Mouse (Mus musculus) ES-E14 (cell line): ENCODE data around the gene Ppp1r14b. TPM values are rescaled to one million over a fixed set of nuclear protein-coding genes. Genes with fewer than 3 reads are reported as not detected.

ENCODE experiments used
- DNase-seq: peaks from one replicate; pipeline ENCODE4 v3.0.0-alpha.2; 2013; ENCODE audit warnings: low read depth, low spot score
- H3K27ac ChIP-seq: 2 replicates; pipeline ENCODE4 v1.5.1; 2012; ENCODE audit warnings: low read depth, mild to moderate bottlenecking, low read length, moderate library complexity, mixed read lengths; ENCODE audit not compliant: poor library complexity, insufficient read depth, severe bottlenecking
- H3K36me3 ChIP-seq: 2 replicates; pipeline ENCODE4 v1.6.1; 2012; ENCODE audit warnings: mild to moderate bottlenecking, low read length, moderate library complexity, mixed read lengths; ENCODE audit not compliant: control insufficient read depth, poor library complexity, insufficient read depth, severe bottlenecking
- H3K4me1 ChIP-seq, 2 experiments: fragments of 150-350 bp in 1 of 2; sonication (generic) in 1 of 2; 2 replicates each; pipeline ENCODE4 v1.6.1; 2012; ENCODE audit warnings: low read length in 2 of 2, mild to moderate bottlenecking in 1 of 2, mixed read lengths in 1 of 2; ENCODE audit not compliant: control insufficient read depth in 2 of 2, insufficient read depth in 2 of 2, poor library complexity in 1 of 2
- H3K4me3 ChIP-seq, 2 experiments: fragments of 150-350 bp in 1 of 2; sonication (generic) in 1 of 2; 2 replicates each; pipeline ENCODE4 v1.5.1; 2012; ENCODE audit warnings: low read length in 2 of 2, low read depth in 1 of 2, mild to moderate bottlenecking in 1 of 2, mixed read lengths in 1 of 2; ENCODE audit not compliant: insufficient read depth in 1 of 2, poor library complexity in 1 of 2, severe bottlenecking in 1 of 2
- H3K9ac ChIP-seq: 2 replicates; pipeline ENCODE4 v1.6.1; 2012; ENCODE audit warnings: low read depth, mild to moderate bottlenecking, low read length, mixed read lengths; ENCODE audit not compliant: poor library complexity, insufficient read depth, severe bottlenecking
- H3K9me3 ChIP-seq: fragments of 150-350 bp; sonication (generic); 2 replicates; pipeline ENCODE4 v1.6.1; 2012; ENCODE audit warnings: low read depth, mild to moderate bottlenecking, low read length; ENCODE audit not compliant: control insufficient read depth, insufficient read depth
- CHD2 ChIP-seq: IDR thresholded peaks from 2 replicates; pipeline ENCODE4 v1.6.1; 2014; ENCODE audit warnings: mild to moderate bottlenecking, low read depth, low read length, inconsistent platforms
- HCFC1 ChIP-seq: IDR thresholded peaks from 2 replicates; pipeline ENCODE4 v1.6.1; 2012; ENCODE audit warnings: low read length, inconsistent platforms, borderline replicate concordance; ENCODE audit not compliant: insufficient read depth
- MAFK ChIP-seq: IDR thresholded peaks from 2 replicates; pipeline ENCODE4 v1.6.1; 2014; ENCODE audit warnings: mild to moderate bottlenecking, low read depth, low read length, inconsistent platforms; ENCODE audit not compliant: insufficient read depth
- ZC3H11A ChIP-seq: IDR thresholded peaks from 2 replicates; pipeline ENCODE4 v1.6.1; 2012; ENCODE audit warnings: low read depth, mild to moderate bottlenecking, inconsistent platforms, low read length, borderline replicate concordance
- ZNF384 ChIP-seq: IDR thresholded peaks from 2 replicates; pipeline ENCODE4 v1.6.1; 2012; ENCODE audit warnings: low read depth, low read length, inconsistent platforms
- in situ Hi-C, 2 experiments: fragments of 600-800 bp; cut with MboI; formaldehyde crosslinking; loops; one replicate each; pipeline ENCODE4 v1.15.1; 2025; ENCODE audit warnings: low sequenced_read_pairs in 2 of 2, inconsistent platforms in 1 of 2; ENCODE audit not compliant: unreplicated experiment in 2 of 2
- total RNA-seq: library from RNA; depleted of rRNA; stranded (reverse); fragments of 300-350 nt; gene quantifications from 2 replicates; pipeline ENCODE4 v1.2.3, GENCODE M21; 2012

Ppp1r14b gene
- total RNA-seq, 1 experiment, result 385 TPM

GRCm38 (mm10) chr19:6992011-6992858 lies 17.5 kb downstream of the Ppp1r14b start, which contains the start of gene Dnajc4:
Gene Dnajc4, minus strand, starts transcription at chr19:6992572.
- Histone ChIP-seq H3K4me1 (peaks cover 4 to 25% of the 10 kb centered on the region in 2 experiments; a peak in 3 of 4 replicates), H3K27ac (peak within 1 kb of the TSS; percentile 17; the same call in 1 of the 2 replicates), H3K4me3 (peak within 1 kb of the TSS; percentile 61 to 71), H3K9me3 (no peaks in the 10 kb centered on the region), H3K36me3 (no peaks in the 10 kb centered on the region), H3K9ac (peak within 1 kb of the TSS; percentile 68)
- in situ Hi-C loops, result no loop called here
- DNase-seq, result peak; percentile 98
- no peak for TF ChIP-seq HCFC1

- Histone ChIP-seq H3K27ac (peak overlapping the region; percentile 17; the same call in 1 of the 2 replicates), H3K36me3 (peaks cover 5% of the 10 kb centered on the region; the same call in 1 of the 2 replicates), H3K4me3 (peak overlapping the region; percentile 29 to 71; a peak in 2 of 4 replicates), H3K9me3 (no peaks in the 10 kb centered on the region), H3K9ac (peak overlapping the region; percentile 28; the same call in 1 of the 2 replicates), H3K4me1 (peaks cover 4 to 25% of the 10 kb centered on the region in 2 experiments; a peak in 3 of 4 replicates)
- DNase-seq, result no peak
- in situ Hi-C loops, result no loop called here
- TF ChIP-seq CHD2 (no peak), ZNF384 (no peak), MAFK (no peak), ZC3H11A (no peak), HCFC1 (no peak)
These were observed 18.4 kb downstream of the Ppp1r14b start for GRCm38 (mm10) chr19:6993011-6993770.

GRCm38 (mm10) chr19:6994002-6994401 lies 19.2 kb downstream of the Ppp1r14b start:
- no peak for DNase-seq
- TF ChIP-seq ZC3H11A, result no peak
- no peak for TF ChIP-seq ZNF384
- TF ChIP-seq MAFK, result no peak
- no peak for TF ChIP-seq HCFC1
- TF ChIP-seq CHD2, result no peak
- Histone ChIP-seq H3K36me3 (peaks cover 11% of the 10 kb centered on the region), H3K9ac (no peak overlapping the region), H3K4me3 (no peak overlapping the region), H3K4me1 (peaks cover 4 to 25% of the 10 kb centered on the region in 2 experiments; a peak in 3 of 4 replicates), H3K27ac (no peak overlapping the region), H3K9me3 (no peaks in the 10 kb centered on the region)
- in situ Hi-C loops, result no loop called here

GRCm38 (mm10) chr19:6994489-6994888 lies 19.7 kb downstream of the Ppp1r14b start:
- Histone ChIP-seq H3K4me3 (no peak overlapping the region), H3K4me1 (peaks cover 4 to 21% of the 10 kb centered on the region in 2 experiments; a peak in 3 of 4 replicates)
- in situ Hi-C loops, result no loop called here

More at GRCm38 (mm10) chr19:6994489-6994888, 19.7 kb downstream of the Ppp1r14b start:
- H3K9ac ChIP-seq, result 0 out of 2 replicates have a peak overlapping the region, but pooled peaks have one; percentile 36
- H3K27ac ChIP-seq, result no peak overlapping the region
- TF ChIP-seq CHD2 (no peak), HCFC1 (no peak), ZC3H11A (no peak), MAFK (no peak), ZNF384 (no peak)
- no peak for DNase-seq
- peaks cover 13% of the 10 kb centered on the region for H3K36me3 ChIP-seq
- no peaks in the 10 kb centered on the region for H3K9me3 ChIP-seq
